Mouse (Mus musculus): ENCODE results near the gene Sprr2f. TPM values are rescaled to one million over a fixed set of nuclear protein-coding genes. Genes with fewer than 3 reads are reported as not detected.

The Sprr2f gene
- polyA plus RNA-seq (2012; rRNA removed), result not detected in 2 replicates

DNA sequence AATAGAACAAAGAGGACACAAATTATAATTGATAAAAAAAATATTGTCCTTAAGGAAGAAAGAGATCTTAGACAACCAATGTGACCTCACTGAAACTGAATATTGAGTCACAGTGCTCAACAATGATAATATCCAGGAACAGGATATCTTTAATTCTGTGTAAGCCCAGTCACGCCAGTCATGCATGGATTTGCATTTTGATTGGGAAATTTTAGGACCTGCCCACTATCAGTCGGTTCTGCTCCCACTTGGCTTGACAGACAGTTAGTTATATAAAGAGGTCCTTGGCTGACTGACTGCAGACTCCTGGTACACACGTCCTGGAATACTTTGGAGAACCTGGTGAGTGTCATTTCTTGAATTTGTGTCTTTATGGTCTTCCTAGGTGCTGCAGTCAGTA, at the start of gene Sprr2f:
Gene Sprr2f (plus strand): TSS at position 301 of the 400 bp plus-strand sequence.

DNA sequence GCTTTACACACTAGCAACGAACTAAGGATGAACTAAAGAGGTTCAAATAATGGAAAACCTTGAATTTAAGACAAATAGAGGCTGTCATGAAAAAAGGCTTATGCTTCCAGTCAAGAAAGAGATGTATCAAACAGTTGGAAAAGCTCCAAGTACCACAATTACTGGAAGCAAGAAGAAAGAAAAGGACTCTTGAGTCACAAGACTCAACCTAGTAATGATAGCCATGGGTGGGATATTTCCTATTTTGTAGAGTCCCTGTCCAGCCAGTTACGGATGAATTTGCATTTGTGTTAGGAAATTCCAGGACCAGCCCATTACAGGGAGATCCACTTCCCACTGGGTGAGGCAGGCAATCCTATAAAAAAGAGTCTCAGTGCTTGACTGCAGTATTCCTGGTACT, 48.7 kb upstream of the Sprr2f start, which contains the start of gene Sprr2b:
Gene Sprr2b (plus strand): TSS at position 301 of the 400 bp plus-strand sequence.

DNA sequence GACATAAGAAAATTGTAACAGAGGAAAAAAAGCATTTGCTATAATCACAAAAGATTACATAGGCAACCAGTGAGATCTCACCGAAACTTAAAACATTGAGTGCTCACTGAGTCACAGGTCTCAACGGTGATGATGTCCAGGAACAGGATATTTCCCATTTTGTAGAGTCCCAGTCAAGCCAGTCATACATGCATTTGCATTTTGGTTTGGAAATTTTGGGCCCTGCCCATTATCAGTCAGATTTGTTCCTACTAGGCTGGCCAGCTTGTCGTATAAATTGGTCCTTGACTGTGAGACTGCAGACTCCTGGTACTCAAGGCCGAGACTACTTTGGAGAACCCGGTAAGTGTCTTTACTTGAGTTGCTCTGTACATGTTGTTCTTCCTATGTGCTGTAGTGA, 26.1 kb upstream of the Sprr2f start, which contains the start of gene Sprr2d:
Gene Sprr2d (plus strand): TSS at position 301 of the 400 bp plus-strand sequence.

DNA sequence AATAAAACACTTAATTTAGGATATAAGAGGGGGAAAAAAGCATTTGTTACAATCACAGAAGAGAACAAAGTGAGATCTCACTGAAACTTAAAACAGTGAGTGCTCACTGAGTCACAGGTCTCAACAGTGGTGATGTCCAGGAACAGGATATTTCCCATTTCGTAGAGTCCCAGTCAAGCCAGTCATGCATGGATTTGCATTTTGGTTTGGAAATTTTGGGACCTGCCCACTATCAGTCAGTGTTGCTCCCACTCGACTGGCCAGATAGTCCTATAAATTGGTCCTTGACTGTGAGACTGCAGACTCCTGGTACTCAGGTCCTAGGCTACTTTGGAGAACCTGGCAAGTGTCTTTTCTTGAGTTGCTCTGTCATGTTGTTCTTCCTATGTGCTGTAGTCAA, 13.1 kb upstream of the Sprr2f start, which contains the start of gene Sprr2e:
Gene Sprr2e (plus strand): TSS at position 301 of the 400 bp plus-strand sequence.

DNA sequence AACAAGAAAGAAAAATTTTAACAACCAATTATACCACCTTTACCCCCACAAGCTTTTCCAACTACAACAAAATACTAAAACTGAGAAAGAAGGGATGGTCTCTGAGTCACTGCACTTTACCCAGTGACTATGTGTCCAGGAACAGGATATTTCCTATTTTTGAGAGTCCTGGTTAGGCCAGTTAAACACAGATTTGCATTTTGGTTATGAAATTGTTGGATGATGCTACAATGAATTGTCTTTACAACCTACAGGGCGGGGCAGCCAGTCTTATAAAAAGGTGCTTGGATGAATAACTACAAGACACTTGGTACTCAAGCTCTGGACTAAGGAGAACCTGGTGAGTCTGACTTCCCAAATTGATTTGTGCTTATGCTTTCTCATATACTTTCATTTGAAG, 20.4 kb downstream of the Sprr2f start, which contains the start of gene Sprr2h:
Gene Sprr2h (plus strand): TSS at position 301 of the 400 bp plus-strand sequence.

DNA sequence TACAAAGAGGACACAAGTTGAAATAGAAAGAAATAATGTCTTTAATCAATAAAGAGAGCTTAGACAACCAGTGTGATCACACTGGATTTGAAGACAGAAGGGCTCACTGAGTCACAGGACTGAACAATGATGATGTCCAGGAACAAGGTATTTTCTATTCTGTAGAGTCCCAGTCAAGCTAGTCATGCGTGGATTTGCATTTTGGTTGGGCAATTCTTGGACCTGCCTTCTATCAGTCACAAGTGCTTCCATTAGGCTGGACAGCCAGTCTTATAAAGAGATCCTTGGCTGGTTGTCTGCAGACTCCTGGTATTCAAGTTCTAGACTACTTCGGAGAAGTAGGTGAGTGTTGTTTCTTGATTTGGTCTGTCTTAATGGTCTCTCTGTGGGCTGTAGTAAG, 42.7 kb downstream of the Sprr2f start, which contains the start of gene Sprr2i:
Gene Sprr2i (plus strand): TSS at position 301 of the 400 bp plus-strand sequence.

Other genes with a start within 250 kb of the Sprr2f start
- gene Prr9, start 241.2 kb upstream of the Sprr2f start, polyA plus RNA-seq (2012; rRNA removed), result not detected in 2 replicates
- not detected in 2 replicates for gene Lelp1, start 222.4 kb upstream of the Sprr2f start, polyA plus RNA-seq (2012; rRNA removed)
- gene Sprr2a1, start 149.4 kb upstream of the Sprr2f start, polyA plus RNA-seq (2012; rRNA removed), result 0.08 TPM in 1 of 2 replicates, not detected in the other
- gene Sprr2a2, start 149.3 kb upstream of the Sprr2f start, polyA plus RNA-seq (2012; rRNA removed), result 0.95 and 5.4 TPM in 2 replicates
- 0.02 and 0.31 TPM in 2 replicates for gene Sprr2a3, start 79.8 kb upstream of the Sprr2f start, polyA plus RNA-seq (2012; rRNA removed)
- gene Sprr2b, start 48.6 kb upstream of the Sprr2f start, polyA plus RNA-seq (2012; rRNA removed), result not detected in 2 replicates
- not detected in 2 replicates for gene Sprr2d, start 26.0 kb upstream of the Sprr2f start, polyA plus RNA-seq (2012; rRNA removed)
- gene Sprr2e, start 13.0 kb upstream of the Sprr2f start, polyA plus RNA-seq (2012; rRNA removed), result not detected in 2 replicates
- not detected in 2 replicates for gene Sprr2h, start 20.5 kb downstream of the Sprr2f start, polyA plus RNA-seq (2012; rRNA removed)
- not detected in 2 replicates for gene Sprr2i, start 42.8 kb downstream of the Sprr2f start, polyA plus RNA-seq (2012; rRNA removed)
- not detected in 2 replicates for gene Sprr2j-ps, start 52.9 kb downstream of the Sprr2f start, polyA plus RNA-seq (2012; rRNA removed)
- 4.8 and 5.0 TPM in 2 replicates for gene Gm9774, start 64.2 kb downstream of the Sprr2f start, polyA plus RNA-seq (2012; rRNA removed)
- gene Sprr2k, start 67.4 kb downstream of the Sprr2f start, polyA plus RNA-seq (2012; rRNA removed), result not detected in 2 replicates
- gene Sprr1b, start 73.6 kb downstream of the Sprr2f start, polyA plus RNA-seq (2012; rRNA removed), result not detected in 2 replicates
- gene Sprr3, start 93.5 kb downstream of the Sprr2f start, polyA plus RNA-seq (2012; rRNA removed), result not detected in 2 replicates
- 0.40 TPM in 1 of 2 replicates, not detected in the other for gene Sprr1a, start 120.7 kb downstream of the Sprr2f start, polyA plus RNA-seq (2012; rRNA removed)
- not detected in 2 replicates for gene Sprr4, start 135.3 kb downstream of the Sprr2f start, polyA plus RNA-seq (2012; rRNA removed)
- gene 2310046K23Rik, start 169.3 kb downstream of the Sprr2f start, polyA plus RNA-seq (2012; rRNA removed), result not detected in 2 replicates
- 0.05 TPM in 1 of 2 replicates, not detected in the other for gene Ivl, start 208.5 kb downstream of the Sprr2f start, polyA plus RNA-seq (2012; rRNA removed)
- not detected in 2 replicates for gene Smcp, start 223.8 kb downstream of the Sprr2f start, polyA plus RNA-seq (2012; rRNA removed)
- gene 2210017I01Rik, start 242.3 kb downstream of the Sprr2f start, polyA plus RNA-seq (2012; rRNA removed), result not detected in 2 replicates

Measured in central nervous system, embryonic 14 days (tissue).